Mouse (Mus musculus): ENCODE results near the gene Hilpda. TPM values are rescaled to one million over a fixed set of nuclear protein-coding genes. Genes with fewer than 3 reads are reported as not detected.

Gene Hilpda
- total RNA-seq (2023), result 1 to 10 TPM; 3.2 to 4.4 TPM

DNA sequence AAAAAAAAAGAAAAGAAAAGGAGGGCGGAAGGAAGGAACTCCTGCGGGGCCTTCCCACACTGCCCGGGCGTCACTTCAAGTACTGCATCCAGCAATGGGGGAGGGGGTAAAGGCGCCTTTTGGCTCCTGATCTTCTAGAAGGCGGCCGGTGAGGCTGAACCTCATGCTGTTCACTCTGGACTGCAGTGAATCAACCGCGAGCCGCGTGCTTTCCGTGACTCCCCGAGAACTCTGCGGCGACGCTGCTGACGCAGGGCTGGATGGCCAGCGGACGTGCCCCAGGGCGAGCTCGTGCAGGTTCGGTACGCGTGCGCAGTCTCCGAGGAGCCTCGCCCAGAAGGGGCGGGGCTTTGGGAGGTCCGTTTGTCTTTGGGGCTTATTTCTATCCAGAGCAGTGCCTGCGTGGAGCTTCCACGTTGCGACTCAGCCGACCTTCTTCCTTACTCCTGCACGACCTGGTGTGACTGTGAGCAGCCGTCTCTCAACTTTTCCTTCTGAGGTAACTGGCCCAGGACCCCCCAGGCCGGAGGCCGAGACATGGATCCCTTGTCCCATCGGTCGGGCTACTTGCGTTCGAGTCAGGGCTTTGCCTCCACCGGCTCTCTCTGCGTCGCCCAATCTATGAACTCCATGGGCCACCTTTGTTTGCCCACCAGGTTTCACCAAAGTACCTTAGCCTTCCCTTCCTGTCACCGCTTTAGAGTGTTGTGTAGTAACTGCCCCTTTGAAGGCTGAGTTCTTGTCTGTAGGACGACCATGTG, at the start of gene Hilpda:
Gene Hilpda (plus strand): TSS at position 177 of the 761 bp plus-strand sequence.

GRCm38 (mm10) chr6:29279293-29279692, 7.0 kb downstream of the Hilpda start, which contains the start of gene Fam71f2:
TSS of gene Fam71f2 (plus strand) at chr6:29279593.

DNA sequence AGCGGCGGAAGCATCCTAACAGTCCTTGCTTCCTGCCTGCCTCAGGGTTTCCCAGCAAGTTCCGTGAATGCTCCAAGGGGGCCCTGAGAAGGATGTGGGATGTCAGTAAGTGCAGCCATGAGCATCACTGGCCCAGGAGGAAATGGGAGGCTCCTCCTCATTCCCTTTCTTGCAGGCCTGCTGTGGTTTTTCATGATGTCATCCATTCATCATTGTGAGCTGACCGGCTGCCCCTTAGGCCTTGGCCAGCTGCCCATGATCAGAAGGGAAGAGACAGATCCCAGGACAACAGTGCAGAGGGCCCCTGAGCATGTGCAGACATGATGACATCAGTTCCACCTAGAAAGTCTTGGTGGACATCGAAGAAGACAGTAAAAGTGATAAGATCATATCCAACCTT, 46.6 kb downstream of the Hilpda start, which contains the start of gene Fam71f1:
Gene Fam71f1 (plus strand): TSS at position 262 of the 400 bp plus-strand sequence.

Other genes with a start within 250 kb of the Hilpda start
- not detected for gene Lep, start 212.3 kb upstream of the Hilpda start, total RNA-seq (2023)
- gene Rbm28, start 107.5 kb upstream of the Hilpda start, total RNA-seq (2023), result 10 to 100 TPM; 18.0 to 24.4 TPM
- not detected for gene Prrt4, start 92.9 kb upstream of the Hilpda start, total RNA-seq (2023)
- 10 to 100 TPM; 28.5 to 31.0 TPM for gene Impdh1, start 56.1 kb upstream of the Hilpda start, total RNA-seq (2023)
- gene Fam71f2, start 7.1 kb downstream of the Hilpda start, total RNA-seq (2023), result not detected
- not detected for gene Fam71f1, start 46.7 kb downstream of the Hilpda start, total RNA-seq (2023)
- 10 to 100 TPM; 33.1 to 38.9 TPM for gene Calu, start 75.6 kb downstream of the Hilpda start, total RNA-seq (2023)
- not detected for gene Opn1sw, start 116.0 kb downstream of the Hilpda start, total RNA-seq (2023)
- gene Ccdc136, start 123.8 kb downstream of the Hilpda start, total RNA-seq (2023), result under 1 TPM in 1 of 2 experiments, not detected in 1; 0.11 TPM
- not detected for gene Flnc, start 160.8 kb downstream of the Hilpda start, total RNA-seq (2023)
- gene Atp6v1f, start 195.2 kb downstream of the Hilpda start, total RNA-seq (2023), result 100 to 1,000 TPM; 147 to 167 TPM
- 1 to 10 TPM; 1.6 to 3.5 TPM for gene Atp6v1fnb, start 198.9 kb downstream of the Hilpda start, total RNA-seq (2023)
- gene Kcp, start 235.5 kb downstream of the Hilpda start, total RNA-seq (2023), result not detected